Mouse (Mus musculus): ENCODE results near the gene Nckap5l.

- TF ChIP-seq CTCF (IDR thresholded peaks at IDR 0.05) (no peak), POLR2A (IDR thresholded peaks at IDR 0.05; ENCODE audit: insufficient read depth, low read depth, low read length) (no peak)
These were observed 44.0 kb upstream of the Nckap5l start for GRCm38 (mm10) chr15:99501292-99502260.
